Mouse (Mus musculus): ENCODE measurements around the gene Trim52. TPM values are rescaled to one million over a fixed set of nuclear protein-coding genes. Genes with fewer than 3 reads are reported as not detected.
"Not testable (repeated sequence)": the region's sequence is repeated elsewhere in the genome, so short reads cannot be mapped to it uniquely, and the experiment has no call there.

Trim52 gene
- polyA plus RNA-seq, 1 experiment from 2014 or later = not detected

DNA sequence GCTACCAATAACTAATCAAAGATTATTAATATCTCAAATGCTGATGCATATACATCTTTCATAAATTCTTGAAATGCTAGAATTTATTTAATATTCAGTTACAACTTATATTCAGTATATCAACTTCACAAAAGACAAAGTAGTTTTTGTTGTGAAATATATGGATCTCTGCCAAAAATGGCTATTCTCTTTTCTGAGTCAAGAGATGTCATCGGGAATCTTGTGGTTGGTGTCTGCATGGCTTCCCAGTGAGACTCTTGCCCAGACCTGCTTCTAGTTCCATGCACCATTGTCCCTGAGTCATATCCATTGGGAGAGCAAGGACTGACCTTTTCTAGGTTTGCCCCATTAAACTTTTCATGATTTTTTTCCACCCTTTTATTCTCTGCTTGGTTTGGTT, 50.5 kb downstream of the Trim52 start:
- no peaks in the 10 kb centered on the region for H3K27me3 ChIP-seq
- no peaks in the 10 kb centered on the region for H3K9me3 ChIP-seq (replicated peaks)
- no peak overlapping the region for H3K9ac ChIP-seq
- H3K36me3 ChIP-seq = no peaks in the 10 kb centered on the region
- H3K27ac ChIP-seq (replicated peaks) = no peak overlapping the region
- no peak overlapping the region for H3K4me2 ChIP-seq (replicated peaks)
- no peak overlapping the region for H3K4me3 ChIP-seq (replicated peaks)
- ATAC-seq (ENCODE audit: insufficient number of reproducible peaks, low FRiP score, low TSS enrichment, low read depth) = no peak
- 57% methylated on average over 1 of the region's 1 CpGs for WGBS
- no peaks in the 10 kb centered on the region for H3K4me1 ChIP-seq

DNA sequence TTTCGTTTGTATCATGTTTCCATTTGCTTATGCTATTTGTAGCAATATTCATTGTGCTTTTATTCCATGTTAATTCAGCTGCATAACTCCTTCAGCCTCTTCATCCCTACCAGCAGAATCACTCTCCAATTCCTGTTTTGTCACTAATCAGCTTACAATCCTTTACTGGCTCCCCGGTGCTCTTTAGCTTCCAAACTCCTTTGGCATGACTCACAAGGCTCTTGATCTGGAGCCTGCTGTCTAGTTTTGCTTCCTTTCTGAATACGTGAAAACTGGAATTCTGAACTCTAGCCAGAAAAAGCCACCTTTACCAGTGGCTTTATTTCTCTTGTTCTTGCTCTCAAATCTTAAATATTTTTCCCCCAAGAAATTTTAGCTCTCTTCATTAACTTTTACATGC, 56.3 kb downstream of the Trim52 start:
- WGBS = 25% methylated on average over 3 of the region's 3 CpGs
- H3K4me1 ChIP-seq = no peaks in the 10 kb centered on the region
- H3K4me3 ChIP-seq (replicated peaks) = no peak overlapping the region
- no peaks in the 10 kb centered on the region for H3K36me3 ChIP-seq
- no peak for ATAC-seq (ENCODE audit: insufficient number of reproducible peaks, low FRiP score, low TSS enrichment, low read depth)
- no peak overlapping the region for H3K4me2 ChIP-seq (replicated peaks)
- H3K27me3 ChIP-seq = no peaks in the 10 kb centered on the region
- H3K27ac ChIP-seq (replicated peaks) = no peak overlapping the region
- H3K9ac ChIP-seq = no peak overlapping the region
- H3K9me3 ChIP-seq (replicated peaks) = no peaks in the 10 kb centered on the region

DNA sequence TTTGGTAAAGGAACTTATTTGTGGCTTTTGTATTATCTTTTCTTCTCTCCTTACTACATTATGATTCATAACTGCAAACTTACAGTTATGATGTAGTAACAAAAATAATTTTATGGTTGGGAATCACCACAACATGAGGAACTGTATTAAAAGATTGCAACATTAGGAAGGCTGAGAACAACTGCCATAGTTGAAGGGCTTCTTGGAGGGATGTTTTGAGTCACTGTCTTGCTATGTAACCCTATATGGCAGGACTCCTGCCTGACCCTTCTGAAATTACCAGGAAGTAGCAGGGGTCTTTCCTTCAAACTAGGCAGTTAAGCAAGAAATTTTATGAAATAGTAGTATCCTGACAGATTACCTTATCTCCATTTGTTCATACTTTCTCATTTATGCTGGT, 57.2 kb downstream of the Trim52 start:
- no peaks in the 10 kb centered on the region for H3K27me3 ChIP-seq
- no peak overlapping the region for H3K9ac ChIP-seq
- no peaks in the 10 kb centered on the region for H3K4me1 ChIP-seq
- no peak overlapping the region for H3K4me3 ChIP-seq (replicated peaks)
- H3K9me3 ChIP-seq (replicated peaks) = no peaks in the 10 kb centered on the region
- H3K36me3 ChIP-seq = no peaks in the 10 kb centered on the region
- no peak overlapping the region for H3K4me2 ChIP-seq (replicated peaks)
- H3K27ac ChIP-seq (replicated peaks) = no peak overlapping the region
- no peak for ATAC-seq (ENCODE audit: insufficient number of reproducible peaks, low FRiP score, low TSS enrichment, low read depth)

DNA sequence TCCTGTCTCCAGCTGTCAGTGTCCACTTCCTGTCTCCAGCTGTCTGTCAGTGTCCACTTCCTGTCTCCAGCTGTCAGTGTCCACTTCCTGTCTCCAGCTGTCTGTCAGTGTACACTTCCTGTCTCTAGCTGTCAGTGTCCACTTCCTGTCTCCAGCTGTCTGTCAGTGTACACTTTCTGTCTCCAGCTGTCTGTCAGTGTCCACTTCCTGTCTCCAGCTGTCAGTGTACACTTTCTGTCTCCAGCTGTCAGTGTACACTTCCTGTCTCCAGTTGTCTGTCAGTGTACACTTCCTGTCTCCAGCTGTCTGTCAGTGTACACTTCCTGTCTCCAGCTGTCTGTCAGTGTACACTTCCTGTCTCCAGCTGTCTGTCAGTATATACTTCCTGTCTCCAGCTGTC, 57.9 kb downstream of the Trim52 start:
- H3K9me3 ChIP-seq (replicated peaks); H3K4me2 ChIP-seq (replicated peaks); H3K27ac ChIP-seq (replicated peaks); H3K9ac ChIP-seq; H3K27me3 ChIP-seq; H3K36me3 ChIP-seq; H3K4me3 ChIP-seq (replicated peaks); H3K4me1 ChIP-seq; ATAC-seq (ENCODE audit: insufficient number of reproducible peaks, low FRiP score, low TSS enrichment, low read depth): not testable (repeated sequence)

DNA sequence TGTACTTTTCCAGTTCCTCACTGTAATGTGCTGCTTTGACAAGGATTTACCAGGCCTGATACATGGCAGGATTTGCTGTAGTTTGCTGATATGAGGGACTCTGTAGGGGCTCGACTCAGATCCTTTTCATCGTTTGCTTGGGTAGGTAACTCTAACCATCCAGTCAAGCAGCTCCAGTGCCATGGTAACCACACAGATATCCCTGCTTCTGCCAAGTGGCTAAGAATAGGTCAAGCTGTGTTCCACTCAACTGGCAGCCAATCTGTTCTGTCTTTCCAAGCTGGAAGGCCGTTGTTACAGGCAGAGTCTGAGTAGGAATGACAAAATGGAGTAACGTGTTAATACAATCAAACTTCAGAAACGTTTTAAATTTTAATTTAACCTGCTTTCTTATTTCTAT, 70.9 kb downstream of the Trim52 start:
- Histone ChIP-seq H3K27ac (replicated peaks) (no peak overlapping the region), H3K9ac (no peak overlapping the region), H3K4me3 (replicated peaks) (no peak overlapping the region), H3K36me3 (no peaks in the 10 kb centered on the region), H3K27me3 (no peaks in the 10 kb centered on the region), H3K9me3 (replicated peaks) (no peaks in the 10 kb centered on the region), H3K4me1 (no peaks in the 10 kb centered on the region), H3K4me2 (replicated peaks) (no peak overlapping the region)
- ATAC-seq (ENCODE audit: insufficient number of reproducible peaks, low FRiP score, low TSS enrichment, low read depth) = no peak
- WGBS = 73% methylated on average over 5 of the region's 5 CpGs

DNA sequence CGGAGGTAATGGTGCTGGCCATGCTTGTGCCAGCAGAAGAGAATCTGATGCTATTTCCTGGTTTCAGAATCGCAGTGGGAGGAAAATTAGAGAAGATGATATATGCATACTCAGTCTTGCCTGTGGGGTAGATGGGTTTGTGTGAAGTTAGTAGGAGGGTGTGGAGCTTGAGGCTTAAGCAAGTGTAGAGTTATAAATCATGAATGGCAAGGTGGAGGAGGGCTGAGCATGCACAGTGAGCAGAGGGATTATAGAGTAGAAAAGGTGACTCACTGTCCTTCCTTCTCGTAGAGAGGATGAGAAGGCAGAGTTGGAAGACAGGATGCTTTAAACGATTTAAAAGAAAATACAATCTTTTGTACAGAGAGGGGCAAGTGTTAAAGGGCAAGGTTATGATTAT, 72.2 kb downstream of the Trim52 start:
- WGBS = 73% methylated on average over 4 of the region's 4 CpGs
- no peaks in the 10 kb centered on the region for H3K9me3 ChIP-seq (replicated peaks)
- no peak for ATAC-seq (ENCODE audit: insufficient number of reproducible peaks, low FRiP score, low TSS enrichment, low read depth)

DNA sequence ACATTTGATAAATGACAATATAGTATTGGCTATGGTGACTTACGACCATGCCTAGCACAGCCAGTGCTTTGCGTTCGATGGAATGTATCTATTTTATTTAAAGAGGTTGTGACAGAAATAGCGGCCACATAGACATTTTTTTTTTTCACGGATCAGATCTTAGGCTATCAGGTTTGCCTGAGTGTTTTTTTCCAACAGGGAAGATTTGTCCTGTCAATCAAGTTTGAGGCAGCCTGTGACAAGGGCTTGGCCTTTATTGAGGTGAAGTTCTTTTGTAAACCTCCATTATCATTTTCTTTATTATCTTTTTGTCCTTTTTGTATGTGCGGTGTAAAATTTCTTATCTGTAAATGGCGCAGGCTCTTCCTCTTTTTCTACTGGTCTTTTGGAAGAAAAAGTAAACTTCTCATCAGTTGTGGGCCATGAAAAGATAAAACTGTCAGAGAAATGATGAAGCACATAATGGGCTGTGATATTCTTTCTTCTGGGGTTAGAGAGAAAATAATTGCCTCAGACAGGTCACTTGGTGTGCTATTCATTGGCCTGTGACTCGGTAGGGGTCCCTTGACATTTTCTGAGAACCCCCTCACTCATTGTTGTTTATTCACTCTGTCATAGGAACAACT, 73.2 kb downstream of the Trim52 start:
- no peak overlapping the region for H3K4me3 ChIP-seq (replicated peaks)
- H3K9me3 ChIP-seq (replicated peaks) = no peaks in the 10 kb centered on the region
- WGBS = 77% methylated on average over 8 of the region's 8 CpGs
- no peak for ATAC-seq (ENCODE audit: insufficient number of reproducible peaks, low FRiP score, low TSS enrichment, low read depth)
- no peaks in the 10 kb centered on the region for H3K27me3 ChIP-seq
- no peaks in the 10 kb centered on the region for H3K4me1 ChIP-seq
- no peaks in the 10 kb centered on the region for H3K36me3 ChIP-seq
- no peak overlapping the region for H3K4me2 ChIP-seq (replicated peaks)
- H3K27ac ChIP-seq (replicated peaks) = no peak overlapping the region
- no peak overlapping the region for H3K9ac ChIP-seq

More for the DNA sequence above, 72.2 kb downstream of the Trim52 start:
- Histone ChIP-seq H3K36me3 (no peaks in the 10 kb centered on the region), H3K27ac (replicated peaks) (no peak overlapping the region), H3K27me3 (no peaks in the 10 kb centered on the region), H3K4me2 (replicated peaks) (no peak overlapping the region), H3K4me1 (no peaks in the 10 kb centered on the region), H3K9ac (no peak overlapping the region), H3K4me3 (replicated peaks) (no peak overlapping the region)

DNA sequence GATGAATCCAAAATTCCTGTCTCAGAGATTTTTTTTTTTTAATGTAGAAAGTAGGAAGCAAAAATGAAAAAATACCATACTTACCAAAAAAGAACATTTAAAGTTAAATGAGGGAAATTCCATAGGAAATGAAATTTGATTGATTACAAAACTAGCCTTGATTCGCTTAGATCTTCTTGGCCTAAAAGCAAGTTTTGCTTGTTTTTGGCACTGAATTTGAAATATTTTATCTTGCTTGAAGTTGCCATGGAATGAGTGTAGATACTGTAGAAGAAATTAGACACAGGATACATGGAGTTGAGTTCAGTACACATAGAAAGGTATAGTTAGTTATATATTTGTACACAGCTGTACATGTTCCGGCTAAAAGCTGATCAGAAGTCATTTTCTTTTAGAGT, 73.7 kb downstream of the Trim52 start:
- Histone ChIP-seq H3K36me3 (no peaks in the 10 kb centered on the region), H3K27ac (replicated peaks) (no peak overlapping the region), H3K4me3 (replicated peaks) (no peak overlapping the region), H3K4me1 (no peaks in the 10 kb centered on the region), H3K27me3 (no peaks in the 10 kb centered on the region), H3K4me2 (replicated peaks) (no peak overlapping the region), H3K9me3 (replicated peaks) (no peaks in the 10 kb centered on the region), H3K9ac (no peak overlapping the region)
- 77% methylated on average over 2 of the region's 2 CpGs for WGBS
- ATAC-seq (ENCODE audit: insufficient number of reproducible peaks, low FRiP score, low TSS enrichment, low read depth) = no peak

DNA sequence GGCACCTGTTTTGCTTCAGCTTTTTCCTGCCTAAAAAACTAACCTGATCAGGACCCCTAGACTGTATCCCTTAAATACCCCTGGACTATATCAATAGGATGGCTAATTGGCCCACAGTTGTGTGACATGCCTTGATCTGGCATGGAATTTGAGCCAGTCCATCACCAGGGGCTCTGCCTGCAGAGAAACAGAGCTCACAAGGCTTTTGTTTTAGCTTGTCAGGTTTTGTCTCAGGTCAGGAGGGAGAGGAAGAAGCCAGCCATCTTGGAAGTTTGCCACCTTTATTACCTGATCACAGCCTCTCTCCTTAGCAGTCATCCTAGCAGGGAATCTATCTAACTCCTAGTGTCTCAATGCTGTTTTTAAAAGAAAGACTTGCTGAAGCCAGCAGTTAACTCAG, 74.6 kb downstream of the Trim52 start:
- Histone ChIP-seq H3K4me1 (no peaks in the 10 kb centered on the region), H3K36me3 (no peaks in the 10 kb centered on the region), H3K9me3 (replicated peaks) (no peaks in the 10 kb centered on the region), H3K27me3 (no peaks in the 10 kb centered on the region), H3K27ac (replicated peaks) (no peak overlapping the region), H3K4me2 (replicated peaks) (no peak overlapping the region), H3K9ac (no peak overlapping the region), H3K4me3 (replicated peaks) (no peak overlapping the region)
- ATAC-seq (ENCODE audit: insufficient number of reproducible peaks, low FRiP score, low TSS enrichment, low read depth) = no peak

DNA sequence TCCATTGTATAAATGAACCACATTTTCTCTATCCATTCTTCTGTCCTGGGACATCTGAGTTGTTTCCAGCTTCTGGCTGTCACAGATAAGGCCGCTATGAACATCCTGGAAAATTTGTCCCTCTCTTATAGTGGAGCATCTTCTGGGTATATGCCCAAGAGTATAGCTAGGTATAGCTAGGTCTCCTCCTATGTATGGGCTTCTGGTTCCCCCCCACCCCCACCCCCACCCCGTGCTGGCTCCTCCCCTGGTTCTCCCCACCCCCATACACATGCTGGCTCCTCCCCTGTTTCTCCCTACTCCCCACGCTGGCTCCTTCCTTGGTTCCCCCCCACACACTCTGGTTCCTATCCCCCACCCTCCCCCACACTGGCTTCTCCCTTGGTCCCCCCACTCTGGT, 78.0 kb downstream of the Trim52 start:
- Histone ChIP-seq H3K4me2 (replicated peaks) (no peak overlapping the region), H3K27me3 (no peaks in the 10 kb centered on the region), H3K4me3 (replicated peaks) (no peak overlapping the region), H3K9me3 (replicated peaks) (no peaks in the 10 kb centered on the region), H3K36me3 (no peaks in the 10 kb centered on the region), H3K4me1 (no peaks in the 10 kb centered on the region), H3K27ac (replicated peaks) (no peak overlapping the region), H3K9ac (no peak overlapping the region)
- 76% methylated on average over 3 of the region's 3 CpGs for WGBS
- no peak for ATAC-seq (ENCODE audit: insufficient number of reproducible peaks, low FRiP score, low TSS enrichment, low read depth)
